Mouse (Mus musculus) T-helper 2 cell (primary cell): ENCODE data around the gene Rab14.

ENCODE experiments used
- in situ Hi-C: fragments of 300-600 bp; cut with MboI, MseI; formaldehyde crosslinking; loops from one replicate; pipeline ENCODE4 v1.15.1; 2025; ENCODE audit warnings: high pct_unique_total_duplicates

Rab14 gene

GRCm38 (mm10) chr2:35153844-35154554, 46.9 kb downstream of the Rab14 start:
- in situ Hi-C loops: no loop called here

GRCm38 (mm10) chr2:35153179-35153578, 47.7 kb downstream of the Rab14 start:
- in situ Hi-C loops: no loop called here

- in situ Hi-C loops: no loop called here
Measured at GRCm38 (mm10) chr2:35151303-35151882, 49.5 kb downstream of the Rab14 start.

GRCm38 (mm10) chr2:35148806-35149205, 52.1 kb downstream of the Rab14 start:
- in situ Hi-C loops: loop anchor here (25.0 kb wide), 1 partner anchor 437 kb away; no protein-coding TSS in a partner anchor

- in situ Hi-C loops: loop anchor here (5.0 to 25.0 kb wide), 2 partner anchors 46 to 429 kb away; no protein-coding TSS in a partner anchor
Measured at GRCm38 (mm10) chr2:35141673-35142072, 59.2 kb downstream of the Rab14 start.

- in situ Hi-C loops: loop anchor here (25.0 kb wide), 1 partner anchor 426 kb away; no protein-coding TSS in a partner anchor
Measured at GRCm38 (mm10) chr2:35138576-35138975, 62.3 kb downstream of the Rab14 start.

- in situ Hi-C loops: loop anchor here (25.0 kb wide), 1 partner anchor 422 kb away; no protein-coding TSS in a partner anchor
Measured at GRCm38 (mm10) chr2:35133891-35134290, 67.0 kb downstream of the Rab14 start.

GRCm38 (mm10) chr2:35132662-35133055, 68.3 kb downstream of the Rab14 start:
- in situ Hi-C loops: loop anchor here (25.0 kb wide), 1 partner anchor 420 kb away; no protein-coding TSS in a partner anchor

GRCm38 (mm10) chr2:35131991-35132661, 68.8 kb downstream of the Rab14 start:
- in situ Hi-C loops: loop anchor here (25.0 kb wide), 1 partner anchor 420 kb away; no protein-coding TSS in a partner anchor

- in situ Hi-C loops: loop anchor here (25.0 kb wide), 1 partner anchor 419 kb away; no protein-coding TSS in a partner anchor
Measured at GRCm38 (mm10) chr2:35131491-35131890, 69.4 kb downstream of the Rab14 start.
